9 mouse cellular contexts compared by ENCODE assay signal in genomic region chr1:105906427-105906798, GRCm38 (mm10).
DNase-seq lines count a peak whose midpoint lies in the region; ATAC-seq lines count a peak whose summit lies in the region.
"Had no signal": no experiment of that assay in that cellular context is flagged by ENCODE, and none has a peak within 500 bp of the region (broad histone marks: within the 10 kb centered on the region; RNA-seq: fewer than 3 reads in every experiment).

No protein-coding gene starts in this region.

- H3K27me3 ChIP-seq in hindbrain, embryonic 16.5 days (replicated peaks; ENCODE audit: control insufficient read depth, insufficient read depth, low read length), result no peaks in the 10 kb centered on the region
- no peaks in the 10 kb centered on the region for H3K27me3 ChIP-seq in hindbrain, embryonic 10.5 days (ENCODE audit: insufficient read depth, poor library complexity, severe bottlenecking)
- H3K27me3 ChIP-seq: liver, embryonic 13.5 days had no signal

- H3K9ac ChIP-seq in hindbrain, embryonic 16.5 days (ENCODE audit: low read depth, low read length), result no peak overlapping the region
- H3K9ac ChIP-seq: liver, embryonic 13.5 days had no signal

- no peak overlapping the region for H3K4me3 ChIP-seq in hindbrain, embryonic 16.5 days (ENCODE audit: low read length)
- no peak overlapping the region for H3K4me3 ChIP-seq in hindbrain, embryonic 10.5 days
- H3K4me3 ChIP-seq: liver, embryonic 13.5 days had no signal

- H3K36me3 ChIP-seq in hindbrain, embryonic 16.5 days (ENCODE audit: control insufficient read depth, insufficient read depth, low read length), result no peaks in the 10 kb centered on the region
- no peaks in the 10 kb centered on the region for H3K36me3 ChIP-seq in hindbrain, embryonic 10.5 days
- H3K36me3 ChIP-seq: liver, embryonic 13.5 days had no signal

- WGBS in hindbrain, embryonic 16.5 days, result 65% methylated on average over 2 of the region's 2 CpGs
- 76% methylated on average over 2 of the region's 2 CpGs for WGBS in hindbrain, embryonic 10.5 days

- intact Hi-C loops in heart, postnatal 25 days (cut with DNase I), result loop anchor here (5.0 kb wide), 1 partner anchor 41 kb away; no protein-coding TSS in a partner anchor

- no peak for DNase-seq in hindbrain, embryonic 10.5 days (ENCODE audit: low spot score)
- DNase-seq in MEL-GATA-1-ER (ENCODE audit: extremely low read depth, low read depth), result peak; percentile 84
- peak; percentile 77 for DNase-seq in cerebellum, adult 9-10 months
- DNase-seq in heart, postnatal 25 days (ENCODE audit: low spot score), result peak; percentile 61
- DNase-seq in lung, postnatal 14 days, result peak; percentile 49
- no peak for DNase-seq in thymus, postnatal 25 days
- DNase-seq: liver, embryonic 13.5 days had no signal

- H3K27ac ChIP-seq in hindbrain, embryonic 16.5 days (ENCODE audit: low read depth, low read length), result no peak overlapping the region
- no peak overlapping the region for H3K27ac ChIP-seq in hindbrain, embryonic 10.5 days
- H3K27ac ChIP-seq: liver, embryonic 13.5 days had no signal

- no peak overlapping the region for H3K4me2 ChIP-seq in hindbrain, embryonic 16.5 days (ENCODE audit: low read length)
- H3K4me2 ChIP-seq: liver, embryonic 13.5 days had no signal

- H3K4me1 ChIP-seq in hindbrain, embryonic 16.5 days (ENCODE audit: control insufficient read depth, insufficient read depth, low read depth, low read length), result peaks cover 9% of the 10 kb centered on the region
- peaks cover 6% of the 10 kb centered on the region for H3K4me1 ChIP-seq in hindbrain, embryonic 10.5 days (replicated peaks)

- peak; percentile 24; the same call in 1 of the 2 replicates for ATAC-seq in hindbrain, embryonic 16.5 days
- no peak for ATAC-seq in erythroblast, adult 5-6 weeks (replicated peaks; ENCODE audit: low FRiP score, poor library complexity, severe bottlenecking)

- H3K9me3 ChIP-seq in hindbrain, embryonic 16.5 days (ENCODE audit: control insufficient read depth, low read length), result no peaks in the 10 kb centered on the region
- 0 out of 2 replicates have a peak, but pooled peaks cover 3% of the 10 kb centered on the region for H3K9me3 ChIP-seq in hindbrain, embryonic 10.5 days
- H3K9me3 ChIP-seq: liver, embryonic 13.5 days had no signal

Comparison
In these comparisons a context has a peak if more than half of its experiments do, and no peak if none do; other contexts are left out.
1. DNase-seq: peak in MEL-GATA-1-ER (single experiment), cerebellum, adult 9-10 months (single experiment), heart, postnatal 25 days (single experiment) and lung, postnatal 14 days (single experiment); none in hindbrain, embryonic 10.5 days (single experiment) and thymus, postnatal 25 days (single experiment).